Mouse (Mus musculus) cerebellum, adult (tissue): ENCODE results near the gene Pm20d1.
"Not testable (repeated sequence)": the region's sequence is repeated elsewhere in the genome, so short reads cannot be mapped to it uniquely, and the experiment has no call there.

ENCODE experiments used
- ATAC-seq: cut with Nextera tagmentation; 2 replicates; pipeline ENCODE4 v1.9.2; 2017; ENCODE audit warnings: mild to moderate bottlenecking, moderate library complexity, mixed read lengths; ENCODE audit not compliant: insufficient number of reproducible peaks, low FRiP score, low TSS enrichment

Pm20d1 gene

GRCm38 (mm10) chr1:131771440-131771839, 25.7 kb upstream of the Pm20d1 start:
- ATAC-seq = no peak

DNA sequence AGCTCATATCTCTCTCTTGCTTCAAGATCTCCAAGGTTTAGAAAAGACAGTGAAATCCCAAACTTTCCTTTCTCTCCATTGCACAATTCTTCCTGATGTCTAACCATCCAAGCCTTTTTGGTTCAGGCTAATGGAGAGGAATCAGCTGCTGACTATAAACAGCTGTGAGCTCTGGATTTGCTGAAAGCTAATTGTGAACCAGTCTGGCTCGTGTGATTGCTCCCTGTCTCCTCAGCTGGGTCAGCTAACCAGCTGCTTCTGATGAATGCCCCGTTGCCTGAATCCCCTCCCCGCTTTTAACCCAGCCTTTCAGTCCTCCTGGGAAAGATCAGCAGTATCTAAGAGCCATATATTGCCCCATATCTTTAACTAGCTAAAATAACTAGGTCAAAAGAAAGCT, 2.6 kb upstream of the Pm20d1 start:
- ATAC-seq = no peak

DNA sequence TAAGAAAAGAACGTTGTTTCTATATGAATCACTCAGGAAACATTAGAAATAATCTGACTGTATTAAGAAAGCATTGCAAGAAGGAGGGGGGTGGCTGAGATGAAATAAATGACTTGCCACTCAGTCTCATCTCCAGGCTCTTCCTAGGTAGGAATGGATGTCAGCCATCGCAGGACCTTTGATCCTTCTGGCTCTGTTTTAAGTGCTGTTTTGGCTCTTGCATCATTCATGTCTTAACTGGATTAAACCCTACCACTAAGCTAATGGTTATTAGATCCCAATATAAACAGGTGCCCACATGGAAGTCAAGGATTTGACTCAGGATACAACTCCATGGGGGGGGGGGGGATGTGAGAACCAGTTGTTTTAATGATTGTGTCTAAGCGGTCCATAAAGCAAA, 2.0 kb upstream of the Pm20d1 start:
- no peak for ATAC-seq

GRCm38 (mm10) chr1:131800001-131800400, 2.8 kb downstream of the Pm20d1 start:
- no peak for ATAC-seq

GRCm38 (mm10) chr1:131801071-131801470, 3.9 kb downstream of the Pm20d1 start:
- ATAC-seq = no peak

GRCm38 (mm10) chr1:131802652-131803051, 5.5 kb downstream of the Pm20d1 start:
- no peak for ATAC-seq

- no peak for ATAC-seq
Measured at GRCm38 (mm10) chr1:131804166-131804565, 7.0 kb downstream of the Pm20d1 start.

- no peak for ATAC-seq
Measured at GRCm38 (mm10) chr1:131808986-131809385, 11.8 kb downstream of the Pm20d1 start.

GRCm38 (mm10) chr1:131809651-131810050, 12.5 kb downstream of the Pm20d1 start:
- no peak for ATAC-seq

GRCm38 (mm10) chr1:131811393-131811792, 14.2 kb downstream of the Pm20d1 start:
- ATAC-seq = no peak

GRCm38 (mm10) chr1:131812006-131812405, 14.8 kb downstream of the Pm20d1 start:
- ATAC-seq = no peak

DNA sequence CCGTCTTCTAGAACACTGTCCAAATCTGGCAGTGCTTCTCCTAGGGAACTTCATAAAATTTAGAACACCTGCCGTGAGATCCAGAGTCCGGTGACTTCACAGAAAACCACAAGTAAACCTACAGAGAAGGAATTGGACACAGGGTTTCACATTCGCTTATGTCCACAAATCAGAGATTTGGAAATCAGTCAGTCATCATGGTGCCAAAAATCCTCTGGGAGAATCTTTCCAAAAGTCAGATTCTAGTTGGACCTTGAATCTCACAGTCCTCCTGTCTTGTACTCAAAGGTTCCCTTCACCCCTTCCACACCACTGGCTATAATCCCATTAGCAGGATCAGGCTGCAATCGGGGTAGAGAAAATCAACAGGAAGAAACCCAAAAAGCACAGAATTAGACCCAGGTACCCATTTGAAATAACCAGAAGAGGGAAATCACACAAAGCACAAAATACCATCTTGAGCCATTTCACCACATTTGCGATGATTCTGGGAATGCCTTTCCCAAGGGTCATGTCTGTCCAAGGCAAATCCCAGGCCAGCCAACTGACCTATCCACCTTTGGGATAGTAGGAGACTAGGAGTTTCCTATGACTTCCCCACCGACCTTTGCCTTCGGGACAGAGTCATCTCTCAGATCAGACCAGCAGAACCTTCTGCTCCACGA, 15.6 kb downstream of the Pm20d1 start:
- no peak for ATAC-seq

- no peak for ATAC-seq
Measured at GRCm38 (mm10) chr1:131813731-131814130, 16.6 kb downstream of the Pm20d1 start.

DNA sequence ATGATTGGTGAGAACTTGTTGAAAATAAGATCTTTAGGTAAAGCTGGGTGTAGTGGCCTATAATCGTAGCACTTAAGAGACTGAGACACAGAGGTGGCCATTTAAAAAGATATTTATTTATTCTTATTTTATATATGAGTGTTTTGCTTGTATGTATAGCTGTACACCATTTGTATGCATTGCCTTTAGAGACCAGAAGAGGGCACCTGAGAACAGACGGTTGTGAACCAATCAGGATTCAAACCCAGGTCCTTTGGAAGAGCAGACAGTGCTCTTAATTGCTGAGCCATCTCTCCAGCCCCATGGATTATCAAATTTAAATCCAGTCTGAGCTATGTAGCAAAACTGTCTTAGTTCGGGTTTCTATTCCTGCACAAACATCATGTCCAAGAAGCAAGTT, 17.0 kb downstream of the Pm20d1 start:
- no peak for ATAC-seq

DNA sequence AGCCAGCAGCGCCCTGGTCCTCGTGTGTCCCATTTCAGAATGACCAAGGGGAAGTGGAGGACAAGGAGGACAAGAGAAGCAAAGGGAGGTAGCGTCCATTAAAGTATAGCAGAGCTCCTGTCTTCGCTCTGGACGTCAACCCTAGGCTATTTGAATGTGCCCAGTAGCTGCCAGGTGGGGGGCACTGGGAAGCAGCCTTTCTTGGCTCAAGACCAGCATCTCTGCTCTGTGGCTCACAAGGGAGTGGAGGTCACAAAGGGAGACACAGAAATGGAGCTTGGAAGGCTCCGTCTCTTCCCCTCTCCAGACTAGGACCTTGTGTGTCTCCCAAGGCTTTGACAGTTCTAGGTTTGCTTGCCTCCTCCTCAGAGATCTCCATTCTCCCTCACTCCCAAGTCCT, 19.7 kb downstream of the Pm20d1 start:
- ATAC-seq = no peak

DNA sequence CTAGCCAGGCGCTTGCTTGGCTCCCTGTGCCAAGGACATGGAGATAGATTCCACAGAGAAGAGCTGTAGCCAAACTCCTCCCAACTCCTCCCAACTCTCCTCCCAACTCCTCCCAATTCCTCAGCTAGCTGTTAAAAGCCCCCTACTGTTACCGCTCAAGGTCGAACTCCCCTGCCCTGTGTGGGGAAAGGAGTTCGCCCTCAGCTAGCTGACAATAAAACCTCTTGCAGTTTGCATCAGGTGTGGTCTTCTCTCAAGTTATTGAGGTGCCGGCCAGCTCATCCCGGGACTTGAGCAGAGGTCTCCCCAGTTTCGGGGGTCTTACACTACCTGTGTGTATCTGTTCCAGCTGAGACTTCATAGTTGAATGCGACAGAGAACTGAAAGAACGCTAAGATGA, 23.2 kb downstream of the Pm20d1 start:
- ATAC-seq = not testable (repeated sequence)

DNA sequence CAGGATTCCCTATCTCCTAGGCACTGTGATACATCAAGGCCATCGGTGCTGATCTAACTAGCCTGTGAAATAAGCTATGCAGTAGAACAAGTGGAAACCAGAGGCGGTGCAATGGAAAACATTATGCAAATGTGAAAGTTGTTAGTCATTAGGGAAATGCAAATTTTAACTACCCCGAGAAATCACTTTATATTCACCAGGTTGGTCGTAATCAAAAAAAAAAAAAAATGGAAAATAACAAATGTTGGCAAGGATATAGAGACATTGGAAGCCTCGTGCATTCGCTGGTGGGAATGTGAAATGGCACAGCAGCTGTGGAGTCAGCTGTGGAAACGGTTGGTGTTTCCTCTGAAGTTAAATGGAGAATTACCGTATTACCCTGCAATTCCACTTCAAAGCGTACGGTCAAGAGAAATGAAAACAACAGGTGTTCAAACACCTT, 23.7 kb downstream of the Pm20d1 start:
- no peak for ATAC-seq

DNA sequence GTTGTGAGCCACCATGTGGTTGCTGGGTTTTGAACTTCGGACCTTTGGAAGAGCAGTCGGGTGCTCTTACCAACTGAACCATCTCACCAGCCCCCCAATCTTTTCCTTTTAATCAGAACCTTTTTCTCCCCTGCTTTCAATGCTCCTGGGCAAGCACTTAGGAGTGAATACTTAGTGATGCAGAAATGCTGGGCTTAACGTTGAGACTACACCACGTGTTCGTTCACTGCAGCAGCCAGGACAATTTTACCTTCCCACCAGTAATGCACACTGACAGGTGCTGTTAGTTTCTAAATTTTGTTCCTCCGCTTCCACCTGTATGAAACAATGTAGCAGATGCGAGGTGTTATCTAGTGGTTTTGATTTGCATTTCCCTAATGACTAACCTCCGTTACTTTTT, 25.1 kb downstream of the Pm20d1 start:
- ATAC-seq = no peak

- ATAC-seq = no peak
Measured at GRCm38 (mm10) chr1:131822856-131823492, 25.8 kb downstream of the Pm20d1 start.

GRCm38 (mm10) chr1:131823563-131823962, 26.4 kb downstream of the Pm20d1 start:
- no peak for ATAC-seq

DNA sequence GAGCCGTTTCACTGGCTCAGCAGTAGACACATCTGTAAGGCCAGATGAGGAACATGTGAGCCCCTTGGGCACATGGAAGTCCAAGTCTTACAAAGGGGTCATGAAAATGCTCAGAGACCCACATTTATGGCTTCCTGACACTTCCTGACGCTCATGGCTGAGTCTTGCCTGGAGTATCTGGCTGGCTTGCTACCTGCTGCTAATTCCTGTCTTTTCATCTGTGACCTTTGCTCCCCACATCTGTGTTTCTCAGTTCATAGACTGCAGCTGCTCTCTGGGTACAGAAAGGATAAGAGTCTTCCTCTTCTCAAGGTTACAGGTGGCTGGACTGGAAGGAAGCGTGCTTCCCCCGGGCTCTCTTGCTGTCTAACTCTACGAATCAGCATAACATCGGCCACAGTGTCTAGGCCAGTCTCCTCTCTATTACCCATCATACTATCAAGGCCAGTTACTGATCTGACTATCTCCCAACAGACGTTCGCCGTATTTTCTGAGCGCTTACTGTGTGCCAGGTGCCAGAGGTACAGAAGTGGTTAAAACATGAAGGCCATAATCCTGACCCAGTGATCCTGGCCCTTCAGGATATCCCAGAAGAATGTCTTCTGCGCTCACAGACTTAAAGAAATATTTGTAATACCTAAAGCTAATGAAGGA, 27.5 kb downstream of the Pm20d1 start:
- ATAC-seq = no peak
